Mouse (Mus musculus) limb, embryonic 15.5 days (tissue): ENCODE results near the gene Upk3a. TPM values are rescaled to one million over a fixed set of nuclear protein-coding genes. Genes with fewer than 3 reads are reported as not detected.

Experiments
- polyA plus RNA-seq: library from polyadenylated mRNA; unstranded; fragments of >200 nt; fragmentation: Nextera tagmentation; extraction: Ambion mirVana; gene quantifications from 2 replicates; pipeline ENCODE4 v1.2.1, GENCODE M21; 2015

Upk3a gene
- polyA plus RNA-seq, 1 experiment from 2014 or later, result 0.14 TPM

Other genes with a start within 250 kb of the Upk3a start
- gene Phf21b, start 161.1 kb upstream of the Upk3a start, polyA plus RNA-seq, result 0.33 and 0.37 TPM in 2 replicates
- 0.42 and 0.60 TPM in 2 replicates for gene Gm29666, start 97.1 kb upstream of the Upk3a start, polyA plus RNA-seq
- 29.2 and 31.4 TPM in 2 replicates for gene Nup50, start 93.7 kb upstream of the Upk3a start, polyA plus RNA-seq
- gene 5031439G07Rik, start 28.6 kb upstream of the Upk3a start, polyA plus RNA-seq, result 8.1 and 8.7 TPM in 2 replicates
- gene Fam118a, start 11.8 kb downstream of the Upk3a start, polyA plus RNA-seq, result 20.4 and 21.1 TPM in 2 replicates
- gene Smc1b, start 114.8 kb downstream of the Upk3a start, polyA plus RNA-seq, result 0.17 and 0.22 TPM in 2 replicates
- 0.36 and 0.42 TPM in 2 replicates for gene Ribc2, start 114.9 kb downstream of the Upk3a start, polyA plus RNA-seq
- 258 and 267 TPM in 2 replicates for gene Fbln1, start 188.8 kb downstream of the Upk3a start, polyA plus RNA-seq